Mouse (Mus musculus): ENCODE measurements around the gene Slc16a10.
A peak's percentile ranks its signal among the peaks of the same experiment; 100 is the strongest.

GRCm38 (mm10) chr10:40190871-40191270, 48.8 kb upstream of the Slc16a10 start:
- peak; percentile 50 for TF ChIP-seq CTCF (IDR thresholded peaks at IDR 0.05; ENCODE audit: low read depth)
- no peak for TF ChIP-seq EP300 (IDR thresholded peaks at IDR 0.05; ENCODE audit: low read depth)
